Mouse (Mus musculus) kidney, adult 2 months (tissue): Measurements from ENCODE around the gene Cypt3.

Experiments used
- CTCF ChIP-seq: fragments of 200-500 bp; conservative IDR thresholded peaks from 2 replicates; pipeline ENCODE4 v1.5.1; 2011; ENCODE audit warnings: low read depth, mild to moderate bottlenecking, control low read depth, low read length, moderate library complexity, mixed read lengths; ENCODE audit not compliant: insufficient read depth, insufficient read length
- POLR2A ChIP-seq: fragments of 200-500 bp; IDR thresholded peaks from one replicate; pipeline ENCODE4 v1.6.1; 2011; ENCODE audit warnings: low read depth, low read length, control low read depth

- TF ChIP-seq CTCF (peak; percentile 42), POLR2A (no peak)
These were observed 30.0 kb upstream of the Cypt3 start for GRCm38 (mm10) chrX:153528399-153528798.
